Mouse (Mus musculus) spleen, adult 2 months (tissue): ENCODE data around the gene Dpp10.

Source experiments
- CTCF ChIP-seq: fragments of 200-500 bp; IDR thresholded peaks from 2 replicates; pipeline ENCODE4 v1.5.1; 2011; ENCODE audit warnings: mild to moderate bottlenecking, inconsistent platforms; ENCODE audit not compliant: insufficient read depth, insufficient read length, insufficient replicate concordance; ENCODE audit errors: extremely low read depth
- POLR2A ChIP-seq: fragments of 200-500 bp; IDR thresholded peaks from 2 replicates; pipeline ENCODE4 v1.6.1; 2011; ENCODE audit warnings: low read depth, low read length, inconsistent platforms

DNA sequence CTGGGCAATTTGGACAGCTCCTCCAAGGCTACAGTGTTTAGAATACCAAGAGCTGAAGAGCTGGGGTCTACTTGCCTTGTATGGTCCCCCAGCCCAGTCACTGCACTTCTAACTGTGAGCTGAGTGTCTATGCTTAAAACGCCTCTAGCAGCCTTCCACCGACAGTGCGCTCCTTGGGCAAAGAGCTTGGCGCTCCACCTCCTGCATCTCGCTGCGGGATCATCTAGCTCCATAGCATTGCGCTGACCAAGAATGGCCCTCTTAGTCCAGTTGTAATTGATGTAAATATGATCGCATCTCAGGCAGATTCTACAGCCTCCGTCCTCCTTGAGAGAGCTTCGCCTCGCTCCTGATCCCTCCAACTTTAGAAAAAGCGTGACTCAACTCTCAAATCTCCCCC, 1.2 kb downstream of the Dpp10 start:
- TF ChIP-seq POLR2A (no peak), CTCF (no peak)
